Mouse (Mus musculus) ES-E14 (cell line): ENCODE data around the gene E130208F15Rik. TPM values are rescaled to one million over a fixed set of nuclear protein-coding genes. Genes with fewer than 3 reads are reported as not detected.
A peak's percentile ranks its signal among the peaks of the same experiment; 100 is the strongest.

Experiments
- DNase-seq: peaks from one replicate; pipeline ENCODE4 v3.0.0-alpha.2; 2013; ENCODE audit warnings: low read depth, low spot score
- H3K27ac ChIP-seq: 2 replicates; pipeline ENCODE4 v1.5.1; 2012; ENCODE audit warnings: low read depth, mild to moderate bottlenecking, low read length, moderate library complexity, mixed read lengths; ENCODE audit not compliant: poor library complexity, insufficient read depth, severe bottlenecking
- H3K36me3 ChIP-seq: 2 replicates; pipeline ENCODE4 v1.6.1; 2012; ENCODE audit warnings: mild to moderate bottlenecking, low read length, moderate library complexity, mixed read lengths; ENCODE audit not compliant: control insufficient read depth, poor library complexity, insufficient read depth, severe bottlenecking
- H3K4me1 ChIP-seq, 2 experiments: fragments of 150-350 bp in 1 of 2; sonication (generic) in 1 of 2; 2 replicates each; pipeline ENCODE4 v1.6.1; 2012; ENCODE audit warnings: low read length in 2 of 2, mild to moderate bottlenecking in 1 of 2, mixed read lengths in 1 of 2; ENCODE audit not compliant: control insufficient read depth in 2 of 2, insufficient read depth in 2 of 2, poor library complexity in 1 of 2
- H3K4me3 ChIP-seq, 2 experiments: fragments of 150-350 bp in 1 of 2; sonication (generic) in 1 of 2; 2 replicates each; pipeline ENCODE4 v1.5.1; 2012; ENCODE audit warnings: low read length in 2 of 2, low read depth in 1 of 2, mild to moderate bottlenecking in 1 of 2, mixed read lengths in 1 of 2; ENCODE audit not compliant: insufficient read depth in 1 of 2, poor library complexity in 1 of 2, severe bottlenecking in 1 of 2
- H3K9ac ChIP-seq: 2 replicates; pipeline ENCODE4 v1.6.1; 2012; ENCODE audit warnings: low read depth, mild to moderate bottlenecking, low read length, mixed read lengths; ENCODE audit not compliant: poor library complexity, insufficient read depth, severe bottlenecking
- H3K9me3 ChIP-seq: fragments of 150-350 bp; sonication (generic); 2 replicates; pipeline ENCODE4 v1.6.1; 2012; ENCODE audit warnings: low read depth, mild to moderate bottlenecking, low read length; ENCODE audit not compliant: control insufficient read depth, insufficient read depth
- CHD2 ChIP-seq: IDR thresholded peaks from 2 replicates; pipeline ENCODE4 v1.6.1; 2014; ENCODE audit warnings: mild to moderate bottlenecking, low read depth, low read length, inconsistent platforms
- HCFC1 ChIP-seq: IDR thresholded peaks from 2 replicates; pipeline ENCODE4 v1.6.1; 2012; ENCODE audit warnings: low read length, inconsistent platforms, borderline replicate concordance; ENCODE audit not compliant: insufficient read depth
- MAFK ChIP-seq: IDR thresholded peaks from 2 replicates; pipeline ENCODE4 v1.6.1; 2014; ENCODE audit warnings: mild to moderate bottlenecking, low read depth, low read length, inconsistent platforms; ENCODE audit not compliant: insufficient read depth
- ZC3H11A ChIP-seq: IDR thresholded peaks from 2 replicates; pipeline ENCODE4 v1.6.1; 2012; ENCODE audit warnings: low read depth, mild to moderate bottlenecking, inconsistent platforms, low read length, borderline replicate concordance
- ZNF384 ChIP-seq: IDR thresholded peaks from 2 replicates; pipeline ENCODE4 v1.6.1; 2012; ENCODE audit warnings: low read depth, low read length, inconsistent platforms
- in situ Hi-C, 2 experiments: fragments of 600-800 bp; cut with MboI; formaldehyde crosslinking; loops; one replicate each; pipeline ENCODE4 v1.15.1; 2025; ENCODE audit warnings: low sequenced_read_pairs in 2 of 2, inconsistent platforms in 1 of 2; ENCODE audit not compliant: unreplicated experiment in 2 of 2
- total RNA-seq: library from RNA; depleted of rRNA; stranded (reverse); fragments of 300-350 nt; gene quantifications from 2 replicates; pipeline ENCODE4 v1.2.3, GENCODE M21; 2012; rRNA removed

The E130208F15Rik gene
- total RNA-seq, result 1.9 and 3.3 TPM in 2 replicates

GRCm38 (mm10) chr7:30321539-30322284 is at the start of gene E130208F15Rik:
E130208F15Rik (plus strand) TSS chr7:30321740.
- H3K9ac ChIP-seq, result peak within 1 kb of the TSS; percentile 84
- H3K36me3 ChIP-seq, result peaks cover 3% of the 10 kb centered on the region; the same call in 1 of the 2 replicates

DNA sequence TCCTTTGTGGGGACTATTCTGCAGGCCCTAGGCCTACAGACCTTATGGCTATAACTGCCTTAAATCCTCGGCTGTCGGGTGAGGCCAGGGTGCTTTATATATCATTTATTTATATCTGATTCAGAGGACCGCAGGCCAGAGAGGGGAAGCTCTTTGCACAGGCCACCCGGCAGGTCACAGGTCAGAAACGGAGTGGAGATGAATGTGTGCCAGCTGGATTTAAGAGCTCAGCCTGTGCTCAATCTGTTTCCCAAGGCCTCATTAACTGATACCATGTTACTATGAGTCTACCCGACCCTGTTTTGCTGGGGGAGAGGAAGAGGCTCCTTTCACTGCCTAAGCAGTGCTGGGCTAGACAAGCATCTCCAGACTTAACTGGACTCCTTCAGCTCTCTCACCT is 47.2 kb upstream of the E130208F15Rik start:
- H3K9ac ChIP-seq, result no peak overlapping the region
- no peak for TF ChIP-seq MAFK
- TF ChIP-seq HCFC1, result no peak
- no peak for TF ChIP-seq ZNF384
- no peak for TF ChIP-seq ZC3H11A
- TF ChIP-seq CHD2, result no peak
- DNase-seq, result no peak
- peaks cover 37% of the 10 kb centered on the region for H3K36me3 ChIP-seq
- no peak overlapping the region for H3K4me3 ChIP-seq
- no peak overlapping the region for H3K27ac ChIP-seq
- in situ Hi-C loops, result no loop called here
- H3K9me3 ChIP-seq, result no peaks in the 10 kb centered on the region
- peaks cover 0 to 4% of the 10 kb centered on the region in 2 experiments; a peak in 1 of 4 replicates for H3K4me1 ChIP-seq

More at GRCm38 (mm10) chr7:30321539-30322284, at the start of gene E130208F15Rik:
- Histone ChIP-seq H3K27ac (peak within 1 kb of the TSS; percentile 56; the same call in 1 of the 2 replicates), H3K4me3 (peak within 1 kb of the TSS; percentile 92 to 98), H3K9me3 (no peaks in the 10 kb centered on the region), H3K4me1 (peaks cover 3 to 4% of the 10 kb centered on the region in 2 experiments; a peak in 2 of 4 replicates)
- TF ChIP-seq ZC3H11A (no peak), HCFC1 (0 out of 2 replicates have a peak, but pooled peaks have one; percentile 50)
- DNase-seq, result peak; percentile 72
- in situ Hi-C loops, result no loop called here

DNA sequence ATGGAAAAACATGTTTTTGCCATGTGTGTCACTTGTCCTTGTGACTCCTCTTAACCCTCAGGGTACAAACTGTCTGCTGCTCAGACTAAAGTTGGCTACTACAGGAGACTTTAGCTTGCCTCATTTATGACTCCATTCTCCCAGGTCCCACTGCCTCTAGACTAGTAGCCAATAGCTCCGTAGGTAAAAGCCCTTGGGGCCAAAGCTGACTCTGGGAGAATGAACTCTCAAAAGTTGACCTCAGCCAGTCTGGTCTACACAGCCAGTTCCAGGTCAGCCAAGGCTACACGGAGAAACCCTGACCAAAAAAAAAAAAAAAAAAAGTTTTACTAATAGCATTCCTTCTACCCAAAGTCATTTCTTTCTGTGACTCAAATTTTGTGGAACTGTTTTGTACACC is 42.6 kb upstream of the E130208F15Rik start:
- Histone ChIP-seq H3K9ac (no peak overlapping the region), H3K4me3 (peak overlapping the region; percentile 82 to 86; a peak in 3 of 4 replicates), H3K9me3 (no peaks in the 10 kb centered on the region), H3K4me1 (peaks cover 2 to 6% of the 10 kb centered on the region in 2 experiments; a peak in 2 of 4 replicates), H3K27ac (peak overlapping the region; percentile 20; the same call in 1 of the 2 replicates), H3K36me3 (peaks cover 5% of the 10 kb centered on the region)
- in situ Hi-C loops, result no loop called here
- no peak for DNase-seq
- TF ChIP-seq CHD2 (no peak), MAFK (no peak), HCFC1 (no peak), ZC3H11A (no peak), ZNF384 (no peak)

DNA sequence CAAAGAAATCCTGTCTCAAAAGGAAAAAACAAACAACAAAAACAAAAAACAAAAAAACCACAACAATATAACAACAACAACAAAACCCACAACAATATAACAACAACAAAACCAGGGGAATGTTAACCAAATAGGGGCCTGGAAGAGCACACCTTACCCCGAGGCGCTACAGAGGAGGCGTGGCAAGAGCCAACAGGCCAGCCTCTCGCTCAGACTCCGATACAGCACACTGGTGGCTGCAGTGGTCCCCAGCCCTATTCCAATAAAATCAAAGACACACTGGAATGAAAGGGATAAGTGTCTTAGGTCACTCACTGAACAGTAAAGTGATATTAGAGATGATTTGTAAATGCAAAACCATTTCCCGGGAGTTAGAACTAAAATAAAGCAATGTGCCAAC is 42.0 kb upstream of the E130208F15Rik start:
- Histone ChIP-seq H3K9me3 (no peaks in the 10 kb centered on the region), H3K4me3 (peak overlapping the region; percentile 82 to 86), H3K9ac (no peak overlapping the region), H3K36me3 (peaks cover 4% of the 10 kb centered on the region), H3K4me1 (peaks cover 2 to 6% of the 10 kb centered on the region in 2 experiments; a peak in 2 of 4 replicates), H3K27ac (no peak overlapping the region; the same call in 1 of the 2 replicates)
- DNase-seq, result peak; percentile 86
- TF ChIP-seq CHD2, result no peak
- TF ChIP-seq HCFC1, result no peak
- in situ Hi-C loops, result no loop called here
